Mouse (Mus musculus) cerebellum, adult 2 months (tissue): ENCODE measurements around the gene Dagla.

ENCODE experiments used
- CTCF ChIP-seq: fragments of 200-500 bp; IDR thresholded peaks from 2 replicates; pipeline ENCODE4 v1.5.1; 2011; ENCODE audit warnings: low read depth, mild to moderate bottlenecking, control low read depth, low read length, moderate library complexity, borderline replicate concordance; ENCODE audit not compliant: insufficient read depth
- POLR2A ChIP-seq: fragments of 200-500 bp; IDR thresholded peaks from 2 replicates; pipeline ENCODE4 v1.6.1; 2011; ENCODE audit warnings: low read length, control low read depth, borderline replicate concordance; ENCODE audit not compliant: insufficient read depth

DNA sequence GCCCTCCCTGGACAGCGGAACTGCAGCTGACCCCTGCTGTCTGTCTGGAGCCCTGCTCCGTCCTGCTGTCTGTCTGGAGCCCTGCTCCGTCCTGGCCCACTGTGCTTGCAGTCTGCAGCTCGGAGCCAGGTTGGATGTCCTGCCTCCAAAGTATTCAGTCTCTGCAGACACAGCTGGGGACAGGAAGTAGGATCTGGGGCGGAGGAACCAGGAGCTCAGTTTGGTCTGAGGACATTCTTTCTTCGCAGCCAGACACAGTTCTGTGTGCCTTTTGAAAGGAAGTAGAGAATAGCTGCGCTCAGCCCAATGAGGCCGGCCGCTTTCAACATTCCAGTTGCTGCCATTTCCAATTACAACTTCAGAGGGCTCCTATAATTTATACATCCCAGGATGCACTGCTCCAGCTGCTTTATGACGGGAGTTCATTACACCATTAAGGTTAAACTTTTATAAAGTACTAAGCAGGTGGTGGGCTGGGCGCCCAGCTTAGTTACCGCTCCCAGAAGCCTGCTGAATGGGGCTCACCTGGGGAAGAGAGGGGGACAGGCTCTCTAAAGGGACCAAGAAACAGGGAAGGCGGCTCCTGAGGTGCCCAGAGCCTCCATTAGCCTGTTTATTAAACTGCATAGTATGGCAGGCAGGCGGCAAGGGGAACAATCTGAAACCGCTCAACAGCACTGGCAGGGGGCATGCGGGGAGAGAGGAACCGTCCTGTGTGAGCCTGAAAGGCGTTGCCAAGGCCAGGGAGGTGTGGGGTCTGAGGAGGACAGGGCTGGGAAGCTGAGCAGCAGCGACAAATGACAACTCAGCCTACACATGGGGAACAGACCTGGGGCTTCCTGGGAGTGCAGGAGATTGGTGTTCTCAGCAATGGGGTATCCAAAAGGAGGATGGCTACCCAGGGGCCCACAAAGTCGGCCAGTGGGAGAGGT is 9.8 kb downstream of the Dagla start:
- TF ChIP-seq CTCF, result no peak
- TF ChIP-seq POLR2A, result no peak
